Mouse (Mus musculus): ENCODE data around the gene Dchs2. TPM values are rescaled to one million over a fixed set of nuclear protein-coding genes. Genes with fewer than 3 reads are reported as not detected.

The Dchs2 gene
- polyA plus RNA-seq (2017; shearing (Covaris generic)), result not detected

DNA sequence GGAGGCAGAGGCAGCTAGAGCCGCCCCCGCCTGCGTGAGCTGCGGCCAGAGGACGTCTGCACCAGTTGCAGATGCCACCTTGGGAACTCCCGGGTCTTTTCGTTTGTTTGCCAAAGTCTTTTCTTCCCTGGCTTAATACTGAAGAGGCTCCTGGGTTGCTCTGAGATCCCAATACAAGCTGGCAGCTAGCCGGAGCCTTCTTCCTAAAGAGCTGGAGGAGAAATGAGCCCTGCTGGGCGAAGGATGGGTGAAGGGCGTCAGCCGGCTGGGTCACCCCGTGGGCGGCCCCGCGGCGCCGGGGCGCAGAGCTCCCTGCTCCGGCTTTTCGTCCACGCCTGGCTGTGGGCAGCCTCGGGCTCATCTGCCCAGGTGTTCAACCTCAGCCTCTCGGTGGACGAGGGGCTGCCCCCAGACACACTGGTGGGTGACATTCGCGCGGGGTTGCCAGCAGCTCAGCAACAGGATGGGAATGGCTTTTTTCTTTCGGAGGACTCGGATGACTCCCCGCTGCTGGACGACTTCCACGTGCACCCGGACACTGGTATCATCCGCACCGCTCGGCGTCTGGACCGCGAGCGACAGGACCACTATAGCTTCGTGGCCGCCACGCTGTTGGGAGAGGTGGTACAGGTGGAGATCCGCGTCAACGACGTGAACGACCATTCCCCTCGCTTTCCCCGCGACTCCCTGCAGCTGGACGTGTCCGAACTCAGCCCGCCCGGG lies at the start of gene Dchs2:
TSS of gene Dchs2 (plus strand) at position 223 of the 723 bp plus-strand sequence.

Other genes with a start within 250 kb of the Dchs2 start
- gene Lrat, start 224.0 kb upstream of the Dchs2 start, polyA plus RNA-seq (2017; shearing (Covaris generic)), result 0.06 TPM
- not detected for gene Fgg, start 120.2 kb upstream of the Dchs2 start, polyA plus RNA-seq (2017; shearing (Covaris generic))
- not detected for gene Fga, start 101.9 kb upstream of the Dchs2 start, polyA plus RNA-seq (2017; shearing (Covaris generic))
- gene Fgb, start 78.1 kb upstream of the Dchs2 start, polyA plus RNA-seq (2017; shearing (Covaris generic)), result not detected
- 96.2 TPM for gene Plrg1, start 72.4 kb upstream of the Dchs2 start, polyA plus RNA-seq (2017; shearing (Covaris generic))